Mouse (Mus musculus) adrenal gland, adult (tissue): ENCODE results near the gene Gna15.

Source experiments
- DNase-seq, 2 experiments: peaks; one replicate each; pipeline ENCODE4 v3.0.0; 2022 to 2023; ENCODE audit warnings: low spot score in 1 of 2; ENCODE audit not compliant: inconsistent age in 2 of 2

The Gna15 gene

DNA sequence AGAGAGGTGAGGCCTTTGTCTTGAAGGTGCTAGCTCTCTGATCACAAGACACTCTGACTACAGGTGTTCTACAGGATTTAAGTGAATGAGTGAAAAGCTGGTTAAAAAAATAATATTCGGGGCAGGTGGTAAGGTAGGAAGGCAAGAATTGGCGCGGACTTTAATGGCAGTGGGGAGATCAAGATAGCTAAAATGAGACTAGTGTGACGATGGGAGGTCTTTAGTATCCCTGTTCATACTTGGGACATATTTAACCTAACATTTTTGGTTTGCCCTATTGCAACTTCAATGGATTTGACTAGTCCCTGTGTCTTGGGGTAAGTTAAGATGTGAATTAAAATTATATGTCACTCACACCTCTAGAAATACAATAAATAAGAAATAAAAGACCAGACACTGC is 27.1 kb downstream of the Gna15 start:
- DNase-seq, result no peak

DNA sequence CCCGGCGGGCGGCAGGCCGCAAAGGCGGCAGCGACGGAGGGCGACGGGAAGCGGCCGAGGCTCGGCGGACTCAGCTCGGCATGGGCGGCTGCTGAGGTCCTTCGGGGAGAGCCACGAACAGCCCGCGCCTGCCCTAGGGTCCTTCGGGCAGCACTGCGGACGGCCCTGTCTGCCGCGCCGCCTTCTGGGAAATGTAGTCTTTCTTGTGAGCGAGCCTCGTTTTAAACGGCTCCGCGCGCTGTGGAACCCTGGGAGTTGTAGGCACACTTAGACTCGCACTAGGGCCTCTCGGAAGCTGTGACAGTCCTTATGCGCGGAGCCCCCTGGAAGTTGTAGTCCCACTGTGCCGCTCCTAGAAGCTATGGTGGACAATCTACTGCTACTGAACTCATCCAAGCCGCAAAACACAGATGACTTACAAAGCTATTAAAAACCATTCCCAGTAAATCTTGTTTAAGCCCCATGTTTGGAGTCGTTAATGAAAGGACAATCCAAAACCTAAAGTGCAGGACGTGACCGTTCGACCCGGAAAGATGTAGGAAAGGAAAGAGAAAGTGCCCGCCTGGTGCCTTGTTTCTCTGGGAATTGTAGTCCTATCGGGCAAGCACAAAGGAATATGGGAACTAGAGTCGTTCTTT is 27.6 kb downstream of the Gna15 start, which contains the start of gene Ncln:
Ncln (minus strand) TSS at position 129 of the 638 bp plus-strand sequence.
- peak; percentile 98 to 99 for DNase-seq

DNA sequence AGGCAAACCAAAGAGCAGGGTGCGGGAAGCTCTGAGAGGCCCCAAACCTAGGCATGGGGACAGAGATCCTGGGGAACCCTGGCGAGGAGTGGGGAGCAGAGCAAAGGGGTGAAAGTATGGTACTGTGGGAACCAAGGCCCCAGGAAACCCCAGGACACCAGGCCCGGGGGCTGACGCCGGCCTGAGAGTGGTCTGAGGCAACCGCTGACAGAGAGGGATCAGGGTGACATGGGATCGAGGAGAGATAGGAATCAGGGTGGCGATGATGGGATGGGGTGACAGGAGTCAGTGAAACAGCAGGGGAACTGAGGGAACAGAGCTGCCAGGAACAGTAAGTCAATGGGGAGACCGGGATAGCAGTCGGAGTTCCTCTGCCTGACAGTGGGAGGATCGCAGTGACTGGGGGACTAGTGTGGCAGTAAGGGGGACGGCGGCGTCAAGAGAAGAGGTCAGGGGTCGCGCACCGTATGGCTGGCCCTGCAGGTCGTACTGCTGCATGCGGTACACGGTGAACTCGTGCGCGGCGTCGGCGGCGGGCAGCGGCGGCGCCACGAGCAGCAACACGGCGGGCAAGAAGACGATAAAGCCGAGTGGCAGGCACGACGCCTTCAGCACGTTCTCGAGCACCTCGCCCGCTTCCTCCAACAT is 28.3 kb downstream of the Gna15 start:
- DNase-seq, result no peak

GRCm38 (mm10) chr10:81495151-81495550 is 28.9 kb downstream of the Gna15 start:
- no peak for DNase-seq

- DNase-seq, result no peak
Observed at GRCm38 (mm10) chr10:81494260-81495041, 29.6 kb downstream of the Gna15 start.

GRCm38 (mm10) chr10:81493601-81494220 is 30.3 kb downstream of the Gna15 start:
- peak in 1 of 2 experiments; percentile 19 for DNase-seq

- DNase-seq, result peak in 1 of 2 experiments; percentile 11
Observed at GRCm38 (mm10) chr10:81492606-81493240, 31.3 kb downstream of the Gna15 start.

GRCm38 (mm10) chr10:81491018-81491417 is 33.0 kb downstream of the Gna15 start:
- DNase-seq, result peak in 1 of 2 experiments; percentile 8

GRCm38 (mm10) chr10:81489941-81490340 is 34.1 kb downstream of the Gna15 start:
- no peak for DNase-seq

- no peak for DNase-seq
Observed at GRCm38 (mm10) chr10:81488081-81488480, 35.9 kb downstream of the Gna15 start.

GRCm38 (mm10) chr10:81486496-81486895 is 37.5 kb downstream of the Gna15 start:
- DNase-seq, result peak in 1 of 2 experiments; percentile 32

GRCm38 (mm10) chr10:81485479-81486018 is 38.5 kb downstream of the Gna15 start:
- DNase-seq, result peak in 1 of 2 experiments; percentile 35

GRCm38 (mm10) chr10:81485060-81485449 is 39.0 kb downstream of the Gna15 start:
- DNase-seq, result peak in 1 of 2 experiments; percentile 39

DNA sequence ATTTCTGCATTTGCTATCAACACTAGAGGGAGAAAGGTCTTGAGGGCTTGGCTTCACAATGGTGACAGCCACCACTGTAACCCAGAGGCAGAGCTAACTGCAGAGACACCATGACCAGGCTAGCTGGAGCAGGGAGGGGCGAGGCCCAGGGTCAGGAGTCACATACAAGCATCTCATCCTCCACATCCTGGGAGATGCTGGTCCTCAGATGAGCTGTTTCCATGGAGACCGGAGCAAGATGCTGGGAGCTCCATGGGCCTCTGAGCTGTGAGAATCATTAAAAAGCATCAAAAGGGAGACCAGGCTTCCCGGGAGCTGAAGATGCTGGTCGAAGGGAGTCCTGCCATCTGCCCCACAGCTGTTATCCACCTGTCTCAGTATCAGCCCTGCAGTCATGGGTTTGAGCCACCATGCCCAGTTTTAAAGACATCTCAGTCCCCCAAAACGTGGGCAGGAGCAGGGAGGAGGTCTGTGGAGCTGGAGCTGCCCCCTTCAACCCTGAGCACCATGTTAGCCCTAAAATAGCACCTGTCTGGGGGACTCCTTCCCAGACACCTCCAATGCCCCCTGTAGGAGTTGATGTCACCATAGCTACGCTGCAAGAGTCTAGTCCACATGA is 39.5 kb downstream of the Gna15 start:
- peak in 1 of 2 experiments; percentile 29 for DNase-seq

DNA sequence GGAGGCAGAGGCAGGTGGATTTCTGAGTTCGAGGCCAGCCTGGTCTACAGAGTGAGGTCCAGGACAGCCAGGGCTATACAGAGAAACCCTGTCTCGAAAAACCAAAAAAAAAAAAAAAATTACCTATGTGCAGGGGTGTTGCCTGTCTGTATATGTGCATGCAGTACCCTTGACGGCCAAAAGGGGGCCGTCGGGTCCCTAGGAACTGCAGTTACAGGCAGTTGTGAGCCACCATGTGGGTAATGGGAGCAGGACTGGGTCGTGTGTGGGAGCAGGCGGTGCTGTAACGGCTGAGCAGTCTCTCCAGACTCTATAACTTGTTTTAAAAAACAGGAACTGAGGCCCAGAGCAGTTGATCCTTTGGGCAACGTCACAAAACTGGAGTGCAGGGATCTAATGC is 40.0 kb downstream of the Gna15 start:
- DNase-seq, result peak in 1 of 2 experiments; percentile 57

GRCm38 (mm10) chr10:81482533-81482889 is 41.5 kb downstream of the Gna15 start, which contains the start of gene Celf5:
Gene Celf5, minus strand, starts transcription at chr10:81482709.
- DNase-seq, result peak; percentile 54 to 85

DNA sequence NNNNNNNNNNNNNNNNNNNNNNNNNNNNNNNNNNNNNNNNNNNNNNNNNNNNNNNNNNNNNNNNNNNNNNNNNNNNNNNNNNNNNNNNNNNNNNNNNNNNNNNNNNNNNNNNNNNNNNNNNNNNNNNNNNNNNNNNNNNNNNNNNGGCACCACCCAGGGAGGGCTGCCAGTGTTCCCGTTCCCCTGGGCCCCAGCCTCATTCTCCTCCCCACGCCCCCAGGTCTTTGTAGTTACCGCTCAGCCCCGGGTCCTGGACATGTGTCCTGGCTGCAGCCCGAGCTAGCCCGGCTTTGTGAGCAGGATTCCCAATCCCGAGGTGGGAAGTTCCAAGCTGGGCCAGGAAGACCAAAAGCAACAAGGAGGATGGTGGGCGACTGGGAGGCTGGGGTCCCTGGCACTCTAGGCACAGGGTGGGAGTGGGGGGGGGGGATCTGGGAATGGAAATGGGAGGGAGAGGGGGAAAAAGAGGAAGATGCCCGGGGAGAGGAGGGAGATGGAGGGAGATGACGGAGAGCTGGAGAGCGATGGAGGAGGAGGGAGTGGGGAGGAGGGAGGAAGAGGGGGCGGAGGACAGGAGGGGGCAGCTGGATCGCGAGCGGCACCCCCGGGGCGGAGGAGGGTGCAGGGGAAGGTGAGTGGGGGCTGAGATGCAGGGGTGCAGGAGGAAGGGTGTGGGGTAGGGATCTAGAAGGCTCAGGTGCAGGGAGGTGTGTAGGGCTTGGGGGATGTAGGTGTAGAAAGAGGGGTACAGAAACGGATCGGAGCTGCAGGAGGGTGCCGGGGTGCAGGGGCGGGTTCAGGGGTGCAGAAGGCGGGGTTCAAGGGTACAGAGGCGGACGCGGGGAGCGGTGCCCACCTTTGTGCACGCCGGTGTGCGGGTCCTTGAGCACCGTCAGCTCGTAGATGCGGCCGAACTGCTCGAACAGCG is 42.2 kb downstream of the Gna15 start:
- peak in 1 of 2 experiments; percentile 32 for DNase-seq

DNA sequence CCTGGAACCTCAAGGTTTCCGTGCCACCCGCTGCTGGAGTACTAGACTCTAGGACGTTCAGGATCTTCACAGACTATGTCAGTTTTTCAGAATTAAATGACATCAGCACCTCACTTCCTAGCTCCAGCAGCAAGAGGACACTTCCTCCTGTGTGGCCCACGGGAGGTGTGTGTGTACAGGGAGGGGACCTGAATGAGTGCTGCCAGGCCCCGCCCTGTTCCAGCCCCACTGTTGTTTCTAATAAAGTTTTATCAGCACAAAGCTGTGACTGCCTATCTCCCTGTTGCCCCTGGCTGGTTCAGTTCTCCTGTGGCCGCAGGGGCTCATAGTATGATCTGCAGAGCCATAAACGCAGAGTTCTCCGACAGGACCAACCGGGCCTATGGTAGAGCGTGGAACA is 49.6 kb downstream of the Gna15 start:
- DNase-seq, result no peak

DNA sequence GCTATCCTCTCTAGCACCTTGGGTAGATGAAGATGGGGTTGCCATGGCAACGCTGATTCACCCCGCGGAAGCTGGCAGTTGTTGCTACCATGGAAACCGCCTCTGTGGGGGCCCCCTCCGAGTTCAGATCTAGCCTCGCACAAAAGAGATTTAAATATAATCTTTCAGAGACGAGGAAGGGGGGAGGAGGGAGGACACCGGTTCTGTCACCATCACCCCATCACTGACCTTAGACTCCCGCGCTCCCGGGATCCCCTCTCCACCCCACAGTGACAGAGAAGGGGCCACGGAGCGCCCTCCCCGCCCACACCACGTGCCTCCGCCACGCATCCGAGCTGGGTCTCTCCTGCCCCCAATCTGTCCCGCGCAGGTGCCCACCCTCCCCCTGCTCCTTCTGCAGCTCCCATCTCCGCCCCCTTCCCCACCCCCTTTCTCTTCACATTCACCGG is 51.0 kb downstream of the Gna15 start:
- no peak for DNase-seq
